Mouse (Mus musculus) retina, postnatal 1 day (tissue): ENCODE measurements around the gene Cpsf7.

Experiments used
- DNase-seq: peaks from one replicate; pipeline ENCODE4 v3.0.0-alpha.2; 2012

Gene Cpsf7

DNA sequence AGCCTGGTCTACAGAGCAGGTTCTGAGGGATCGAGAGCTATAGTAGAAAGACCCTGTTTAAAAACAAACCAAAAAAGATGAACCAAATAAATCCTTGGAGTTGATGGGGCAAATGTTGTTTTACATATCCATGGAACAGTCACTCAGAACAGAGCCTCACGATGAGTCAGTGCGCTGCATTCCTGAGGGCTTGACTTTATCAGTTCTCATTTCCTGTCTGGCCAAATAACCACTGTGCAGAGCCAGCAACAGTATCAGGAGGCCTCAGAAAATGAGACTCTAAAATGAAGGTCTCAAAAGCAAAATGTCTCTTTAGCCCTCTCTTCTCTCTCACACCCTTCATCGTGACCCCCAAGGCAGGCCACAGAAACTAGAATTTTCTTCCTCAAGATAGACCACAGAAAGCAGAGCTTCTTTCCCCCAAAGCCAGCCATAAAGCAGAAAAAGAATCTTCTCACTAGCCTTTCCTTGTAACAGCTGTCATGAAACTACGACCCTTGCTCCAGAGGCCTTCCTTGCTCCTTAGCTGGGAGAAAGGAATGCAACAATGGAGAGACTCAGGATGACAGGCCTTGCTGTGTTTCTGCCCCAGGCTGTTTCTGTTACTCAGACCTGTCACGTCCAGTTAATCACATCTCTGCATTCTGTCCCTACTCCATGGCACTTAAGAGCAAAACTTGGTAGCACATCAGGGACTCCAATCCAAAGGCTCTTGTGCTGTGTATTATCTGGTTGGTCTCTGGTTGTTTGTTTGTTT, 36.7 kb downstream of the Cpsf7 start:
- peak; percentile 85 for DNase-seq

DNA sequence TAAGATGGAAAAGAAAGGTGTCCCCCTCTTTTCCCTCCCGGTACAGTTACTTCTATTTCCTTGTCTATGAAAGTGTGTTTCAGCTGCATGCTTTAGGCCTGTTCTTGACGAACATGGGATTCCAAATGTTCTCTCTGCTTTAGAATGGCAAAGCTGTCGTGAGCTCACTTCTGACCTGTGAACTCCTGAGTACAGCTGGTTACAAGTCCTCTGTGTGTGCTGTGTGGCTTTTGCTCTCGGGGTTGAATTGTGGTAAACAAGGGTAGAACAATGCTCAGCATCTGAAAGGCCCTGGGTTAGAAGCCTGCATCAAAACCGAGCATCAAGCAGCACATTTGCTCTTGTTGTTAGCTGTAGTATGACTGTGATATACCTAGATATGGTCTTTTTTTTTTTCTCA, 37.3 kb downstream of the Cpsf7 start:
- no peak for DNase-seq

DNA sequence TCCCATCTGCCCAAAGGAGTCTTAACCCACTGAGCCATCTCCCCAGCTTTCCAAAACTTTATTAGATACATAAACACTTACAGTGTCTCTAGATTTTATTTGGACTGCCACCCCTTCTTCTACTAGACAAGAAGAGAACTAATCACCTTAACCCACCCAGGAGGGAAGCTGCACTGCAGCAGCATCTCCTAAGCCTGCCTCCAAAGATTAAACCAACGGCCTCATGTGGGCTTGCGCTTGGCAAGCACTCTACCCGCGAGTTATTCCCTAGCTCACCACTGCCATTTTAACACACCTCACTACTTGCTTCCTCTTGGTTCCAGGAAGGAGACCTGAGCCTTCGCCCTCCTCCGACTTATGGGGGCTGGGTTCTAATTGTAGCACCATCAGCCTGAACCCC, 39.2 kb downstream of the Cpsf7 start:
- no peak for DNase-seq

DNA sequence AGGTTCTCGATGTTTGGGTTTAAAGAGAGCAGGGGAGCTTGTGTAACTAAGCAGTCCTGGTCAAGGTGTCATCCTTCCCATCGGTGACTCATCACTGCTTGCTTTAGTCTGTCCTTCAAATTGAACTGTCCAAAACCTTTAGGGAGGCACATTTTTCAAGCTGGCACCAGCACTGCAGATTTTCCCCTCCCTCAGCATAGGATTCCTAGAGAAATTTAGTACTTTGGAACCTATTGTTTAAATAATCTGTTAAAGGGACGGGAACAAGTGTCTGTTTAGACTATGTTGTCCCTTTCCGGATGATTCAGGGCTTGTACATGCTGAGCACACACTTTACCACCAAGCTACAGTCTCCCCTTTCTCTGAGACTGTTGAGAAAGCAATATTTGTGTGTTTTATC, 40.2 kb downstream of the Cpsf7 start:
- DNase-seq, result no peak

DNA sequence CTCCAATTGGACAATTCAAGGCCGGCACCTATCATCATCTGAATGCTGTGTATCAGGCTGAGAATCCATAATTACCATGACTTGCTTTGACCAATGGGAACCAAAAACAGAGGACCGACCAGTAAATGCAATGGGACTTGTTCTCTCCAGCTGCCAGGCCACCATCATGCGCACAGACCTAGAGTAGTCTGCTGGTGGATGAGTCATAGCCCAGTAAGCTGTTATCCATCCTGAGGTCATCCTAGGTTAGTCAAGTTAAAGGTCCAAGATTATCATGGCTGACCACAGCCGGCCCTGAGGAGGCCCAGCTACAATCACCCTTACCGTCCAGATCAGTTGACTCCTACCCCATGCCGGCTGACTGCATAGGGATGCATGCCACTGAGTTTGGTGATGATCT, 44.6 kb downstream of the Cpsf7 start:
- DNase-seq, result no peak

DNA sequence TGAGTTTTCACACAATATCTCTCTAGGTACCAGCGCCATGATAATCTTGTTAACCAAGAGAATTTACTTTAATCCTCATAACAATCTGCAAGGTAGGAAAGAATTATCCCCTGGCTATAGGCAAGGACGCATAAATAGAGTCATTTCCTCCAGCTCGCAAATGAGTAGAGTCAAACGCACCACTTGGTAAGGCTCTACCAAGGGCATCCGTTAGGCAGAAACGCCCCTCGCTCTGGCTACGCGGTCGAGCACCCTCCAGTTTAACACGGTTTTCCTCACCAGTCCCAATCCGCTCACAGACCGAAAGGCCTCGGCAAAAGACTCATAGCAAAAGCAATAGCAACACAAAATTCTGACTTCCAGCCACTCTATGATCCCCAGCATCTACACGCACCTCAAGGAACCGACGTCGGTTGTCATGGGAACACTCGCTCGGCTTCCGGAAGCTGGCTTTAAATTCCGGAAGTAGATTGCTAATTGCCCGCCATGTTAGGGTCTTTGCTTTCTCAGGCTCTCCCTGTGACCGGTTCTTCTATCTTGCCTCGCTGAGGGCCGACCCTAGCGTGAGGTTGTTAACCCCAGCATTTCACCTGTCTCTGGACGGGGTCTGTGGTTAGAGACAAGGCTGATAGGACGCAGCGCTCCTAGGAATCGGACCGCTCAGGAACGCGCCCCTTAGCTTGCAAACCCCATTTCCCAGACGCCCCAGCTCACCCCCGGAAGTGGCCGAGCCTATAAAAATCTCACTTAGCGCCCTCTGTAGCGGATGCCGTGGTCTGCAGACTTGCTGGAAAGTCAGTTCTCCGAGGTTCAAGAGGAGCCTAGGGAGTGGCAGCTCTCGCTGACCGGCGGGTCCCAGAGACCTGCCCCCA, 51.9 kb downstream of the Cpsf7 start, which contains the start of the genes Cyb561a3 and Tmem138:
TSS of gene Cyb561a3 (plus strand) at position 483 of the 872 bp plus-strand sequence.
TSS of gene Tmem138 (minus strand) at position 673 of the 872 bp plus-strand sequence.
- DNase-seq, result peak; percentile 97

DNA sequence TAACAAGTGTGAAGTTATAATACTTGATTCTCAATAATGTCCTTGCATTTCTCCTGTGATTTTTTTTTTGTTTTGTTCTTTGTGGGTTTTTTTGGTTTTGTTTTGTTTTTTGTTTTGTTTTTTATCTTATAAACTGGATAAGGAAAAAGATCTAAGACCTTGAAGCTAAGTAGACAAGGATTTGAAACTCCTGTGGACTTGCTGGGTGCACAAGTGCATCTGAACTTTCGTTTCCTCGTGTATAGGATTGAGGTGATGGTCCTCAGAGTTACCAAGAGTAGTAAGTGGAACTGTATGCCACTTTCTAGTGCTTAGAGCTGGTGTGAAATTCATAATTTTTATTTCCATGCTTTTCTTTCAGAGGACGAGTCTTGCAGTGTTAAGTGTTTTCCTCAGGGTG, 55.0 kb downstream of the Cpsf7 start:
- no peak for DNase-seq

DNA sequence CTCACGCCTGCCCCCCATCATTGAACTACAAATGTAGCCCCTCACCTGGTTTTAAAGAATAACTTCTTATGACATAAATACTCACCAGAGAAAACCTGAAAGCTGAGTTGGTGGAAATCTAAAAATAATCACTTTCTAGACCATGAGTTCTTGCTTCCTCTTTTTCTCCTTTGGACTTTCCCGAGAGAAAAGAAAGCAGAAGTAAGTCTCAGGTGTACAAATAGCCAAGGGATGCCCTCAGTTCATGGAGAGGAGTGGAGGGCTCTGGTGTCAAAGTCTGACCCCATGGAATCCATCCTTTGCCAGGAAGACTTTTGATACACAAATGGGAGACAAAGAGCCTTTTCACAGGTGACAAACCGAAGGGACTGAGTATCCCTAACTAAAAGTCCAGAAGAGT, 55.7 kb downstream of the Cpsf7 start:
- DNase-seq, result no peak

DNA sequence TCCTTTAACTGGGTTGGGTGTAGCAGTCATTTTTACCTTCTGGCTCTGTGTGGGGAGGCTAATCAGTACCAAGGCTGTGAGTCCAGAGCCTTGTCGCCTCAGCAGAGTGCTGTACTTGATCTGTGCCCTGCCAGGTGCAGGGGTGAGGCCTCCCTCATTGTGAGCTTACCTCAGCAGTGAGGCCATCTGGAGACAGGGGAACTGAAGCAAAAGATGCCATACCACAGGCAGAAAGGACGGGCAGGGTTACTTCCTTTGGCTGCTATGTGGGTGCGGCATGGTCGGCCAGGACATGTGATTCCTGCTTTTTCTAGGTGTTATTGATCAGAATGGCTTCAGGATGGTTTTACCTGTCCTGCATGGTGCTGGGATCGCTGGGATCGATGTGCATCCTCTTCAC, 56.9 kb downstream of the Cpsf7 start:
- DNase-seq, result no peak

DNA sequence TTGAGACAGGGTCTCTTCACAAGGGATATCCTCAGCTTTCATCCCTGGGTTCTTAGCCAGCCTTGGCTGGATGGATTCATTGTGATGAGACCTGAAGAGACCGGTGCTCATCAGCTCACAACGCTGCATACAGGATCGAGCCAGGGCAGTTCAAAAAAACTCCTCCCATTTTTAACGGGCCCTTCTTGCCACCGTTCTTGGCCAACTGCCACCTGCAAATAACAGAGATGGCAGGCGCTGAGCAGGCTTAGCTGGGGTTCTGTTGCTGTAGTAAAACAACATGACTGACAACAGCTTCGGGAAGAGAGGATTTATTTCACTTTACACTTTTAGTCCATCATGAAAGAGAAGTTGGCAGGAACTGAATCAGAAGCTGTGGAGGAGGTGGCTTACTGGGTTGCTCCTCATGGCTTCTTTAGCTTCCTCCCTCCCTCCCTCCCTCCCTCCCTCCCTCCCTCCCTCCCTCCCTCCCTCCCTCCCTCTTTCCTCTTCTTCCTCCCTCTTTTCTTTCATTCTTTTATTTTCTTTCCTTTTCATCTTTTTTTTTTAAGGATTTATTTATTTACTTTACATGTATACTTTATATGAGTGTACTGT, 58.6 kb downstream of the Cpsf7 start:
- no peak for DNase-seq

DNA sequence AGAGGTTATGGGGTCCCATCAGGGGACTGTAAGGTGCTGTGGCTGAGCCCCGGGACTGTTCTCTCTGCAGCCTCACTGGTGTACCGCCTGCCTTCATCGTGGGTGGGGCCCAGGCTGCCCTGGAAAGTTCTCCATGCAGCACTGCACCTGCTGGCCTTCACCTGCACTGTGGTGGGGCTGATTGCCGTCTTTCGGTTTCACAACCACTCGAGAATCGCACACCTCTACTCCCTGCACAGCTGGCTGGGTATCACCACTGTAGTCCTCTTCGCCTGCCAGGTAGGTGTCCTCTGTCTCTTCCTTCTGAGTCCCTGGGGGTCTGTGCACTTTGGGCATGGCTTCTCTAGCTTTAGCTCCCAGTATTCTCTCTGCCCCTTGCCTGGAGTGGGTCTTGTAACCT, 60.0 kb downstream of the Cpsf7 start:
- no peak for DNase-seq

DNA sequence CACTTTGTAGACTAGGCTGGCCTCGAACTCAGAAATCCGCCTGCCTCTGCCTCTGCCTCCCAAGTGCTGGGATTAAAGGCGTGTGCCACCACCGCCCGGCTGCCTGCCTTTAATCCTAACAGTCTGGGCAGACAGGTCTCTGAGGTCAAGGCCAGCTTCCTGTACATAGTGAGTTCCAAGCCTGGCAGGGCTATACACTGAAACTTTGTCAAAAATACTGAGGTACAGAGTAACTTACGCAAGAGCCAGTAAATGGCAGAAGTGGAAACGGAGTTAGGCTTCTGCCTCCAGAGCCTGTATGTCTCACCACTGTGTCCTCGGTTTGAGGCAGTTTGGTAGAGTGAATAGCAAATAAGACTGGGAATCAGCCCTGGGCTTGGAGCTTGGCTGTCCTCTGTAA, 62.2 kb downstream of the Cpsf7 start:
- DNase-seq, result no peak

DNA sequence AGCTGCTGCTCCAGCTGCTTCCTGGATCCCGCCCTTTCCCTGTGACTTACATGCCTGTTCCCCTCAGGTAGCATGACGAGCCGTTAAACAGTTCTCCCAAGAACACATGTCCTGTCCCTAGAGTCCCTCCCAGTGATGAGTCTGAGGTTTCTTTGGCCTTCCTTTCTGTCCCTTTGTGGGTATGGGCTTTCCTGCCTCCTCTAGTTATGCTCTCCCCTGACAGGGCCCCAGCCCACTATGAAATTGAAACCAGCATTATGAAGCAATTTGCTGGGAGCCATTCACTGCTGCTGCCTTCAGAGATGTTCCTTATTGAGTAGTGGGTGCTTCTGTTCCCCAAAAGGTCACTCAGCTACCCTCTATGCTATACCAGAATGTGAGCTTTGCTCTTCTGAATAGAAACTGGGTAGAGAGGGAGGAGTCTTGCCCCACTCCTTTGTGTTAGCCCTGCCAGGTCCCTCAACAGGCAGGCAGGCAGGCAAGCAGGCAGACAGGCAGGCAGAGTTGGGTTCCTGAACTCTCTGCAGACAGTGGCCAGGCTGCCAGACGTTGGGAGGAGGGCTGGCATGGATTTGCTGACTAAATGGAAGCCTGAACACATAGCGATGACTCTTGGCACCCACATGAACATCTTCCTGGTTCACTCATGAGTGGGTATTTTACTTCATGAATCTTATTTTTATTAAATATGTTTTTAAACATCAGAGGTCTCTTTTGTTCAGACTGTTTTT, 64.2 kb downstream of the Cpsf7 start:
- no peak for DNase-seq

DNA sequence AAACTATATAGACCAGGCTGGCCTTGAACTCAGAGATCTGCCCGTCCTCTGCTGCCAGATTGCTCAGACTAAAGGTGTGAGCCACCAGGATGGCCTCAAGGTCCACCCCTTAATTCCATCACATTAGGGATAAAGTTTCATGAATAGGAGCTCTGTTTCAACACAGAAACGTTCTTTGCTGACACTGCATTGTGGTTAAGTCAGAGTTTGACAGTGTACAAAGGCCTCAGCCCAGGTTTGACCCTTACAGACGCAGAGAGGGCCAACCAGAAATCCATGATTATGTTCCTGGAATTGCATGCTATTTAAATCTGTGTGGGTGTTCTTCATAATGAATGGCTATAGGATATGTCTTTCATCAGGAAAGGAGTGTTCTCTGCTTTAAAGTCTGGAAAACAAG, 65.2 kb downstream of the Cpsf7 start:
- no peak for DNase-seq

DNA sequence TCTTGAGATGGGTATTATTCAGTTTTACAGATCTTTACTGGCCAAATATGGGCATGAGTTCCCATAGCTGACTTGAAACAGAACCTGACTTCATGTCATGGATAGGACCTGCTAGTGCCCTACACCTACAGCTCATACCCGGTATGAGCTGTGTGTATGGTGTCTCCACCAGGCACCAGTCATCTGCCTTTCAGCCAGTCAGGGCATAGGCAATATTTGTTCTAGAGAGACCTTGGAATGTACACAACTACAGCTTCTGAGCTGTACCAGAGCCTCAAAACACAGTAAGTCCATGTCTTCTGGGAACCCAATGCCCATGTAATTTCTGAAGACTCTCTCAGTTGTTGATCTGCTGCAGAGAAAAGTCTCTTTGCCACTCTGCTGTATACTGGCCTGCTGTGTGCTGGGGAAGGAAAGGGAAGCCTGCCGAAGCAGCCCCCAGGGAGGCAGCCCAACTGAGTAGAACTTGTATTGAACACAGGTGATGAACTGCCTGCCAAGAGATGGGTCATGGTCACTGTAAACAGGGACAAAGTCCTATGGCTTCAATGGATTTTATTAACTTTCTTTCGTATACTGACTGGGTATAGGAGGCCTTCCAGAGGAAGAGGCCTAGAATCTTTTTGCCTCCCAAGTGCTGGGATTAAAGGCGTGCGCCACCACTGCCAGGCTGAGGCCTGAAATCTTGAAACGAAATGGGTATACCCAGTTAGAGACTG, 66.8 kb downstream of the Cpsf7 start:
- no peak for DNase-seq
